Mouse (Mus musculus) A20 (cell line): ENCODE results near the gene Cd151.

Experiments
- DNase-seq: peaks from one replicate; pipeline ENCODE4 v3.0.0-alpha.2; 2011; ENCODE audit warnings: low read depth, low spot score

Gene Cd151

DNA sequence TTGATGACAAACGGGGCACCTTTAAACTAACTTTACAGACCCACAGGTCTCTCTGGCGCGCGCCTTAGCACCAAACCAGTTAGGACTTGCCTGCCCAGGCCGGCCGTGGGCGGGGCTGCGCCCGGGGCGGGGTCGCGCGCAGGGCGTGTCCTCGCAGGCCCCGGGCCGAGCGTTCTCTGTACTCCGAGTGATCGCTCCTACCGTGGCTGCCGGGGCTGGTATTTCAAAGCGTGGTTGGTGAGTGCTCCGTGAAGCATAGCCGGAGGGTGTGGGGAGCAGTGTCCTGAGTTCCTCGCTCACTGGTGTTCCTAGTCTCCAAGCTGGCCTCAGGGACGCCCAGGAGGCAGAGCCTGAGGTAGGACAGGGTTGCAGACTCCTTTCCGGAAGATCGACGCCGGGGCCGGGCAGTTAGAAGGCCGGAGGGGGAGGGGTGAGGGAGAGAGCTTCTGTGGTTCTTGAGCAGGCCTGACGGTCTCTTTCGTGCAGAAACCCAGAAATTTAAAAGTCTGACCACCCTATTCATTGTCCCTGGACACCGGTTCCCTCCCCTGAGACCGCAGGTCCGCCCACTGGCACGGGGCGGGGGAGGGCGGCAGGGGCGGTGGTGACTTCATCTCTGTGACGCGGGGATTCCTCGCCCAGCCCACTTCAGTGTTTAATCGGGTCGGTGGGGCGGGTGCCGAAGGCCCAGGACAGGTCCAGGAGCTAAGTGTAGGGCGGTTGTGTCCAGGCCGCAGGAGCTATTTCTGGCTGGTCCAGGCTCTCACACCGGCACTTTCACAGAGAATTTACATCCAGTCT is at the start of gene Cd151:
Cd151 (plus strand) TSS at position 163 of the 801 bp plus-strand sequence.
- DNase-seq = peak; percentile 92

DNA sequence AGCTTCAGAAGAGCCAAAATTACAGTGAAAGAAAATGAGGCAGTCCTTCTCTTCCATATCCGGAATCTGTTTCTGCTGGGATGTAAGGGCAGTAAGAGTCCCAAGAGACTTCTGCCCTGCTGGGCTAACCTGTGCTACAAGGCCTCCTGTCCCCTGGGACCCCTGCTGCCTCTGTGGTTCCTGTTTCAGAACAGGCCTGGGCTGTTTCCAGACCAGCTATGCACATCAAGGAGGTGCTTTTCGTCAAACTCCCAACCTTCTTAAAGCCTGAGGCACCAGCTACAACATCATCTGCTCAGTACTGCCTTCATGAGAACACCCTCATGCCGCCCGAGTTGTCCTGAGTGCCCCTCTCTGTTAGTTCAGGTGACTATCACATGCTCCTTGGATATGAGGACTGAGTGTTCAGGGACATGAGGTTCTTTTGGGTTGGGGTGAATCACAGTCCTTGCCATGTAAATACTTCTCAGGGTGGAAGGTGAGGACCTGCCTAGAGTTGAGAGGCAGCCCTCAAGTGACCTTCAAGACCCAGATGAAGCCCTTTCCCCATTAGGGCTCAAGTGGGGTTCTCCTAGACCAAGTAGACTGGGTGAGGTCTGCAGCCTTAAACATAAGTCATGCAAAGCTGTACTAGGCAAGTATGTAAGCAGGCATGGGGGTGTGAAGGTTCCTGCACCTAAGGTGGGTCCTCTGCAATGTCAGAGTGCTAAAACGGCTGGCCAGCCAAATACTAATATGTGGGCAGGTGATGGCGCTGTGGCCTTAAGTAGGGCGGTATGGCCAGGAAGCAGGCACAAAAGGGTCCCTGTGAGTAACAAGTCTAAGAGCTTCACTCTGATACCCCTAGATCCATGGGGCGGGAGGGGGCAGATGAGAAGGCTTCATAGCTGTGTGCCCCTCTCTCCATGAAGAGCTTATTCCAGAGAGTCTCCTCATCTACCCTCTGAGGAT is 49.2 kb upstream of the Cd151 start:
- peak; percentile 49 for DNase-seq

DNA sequence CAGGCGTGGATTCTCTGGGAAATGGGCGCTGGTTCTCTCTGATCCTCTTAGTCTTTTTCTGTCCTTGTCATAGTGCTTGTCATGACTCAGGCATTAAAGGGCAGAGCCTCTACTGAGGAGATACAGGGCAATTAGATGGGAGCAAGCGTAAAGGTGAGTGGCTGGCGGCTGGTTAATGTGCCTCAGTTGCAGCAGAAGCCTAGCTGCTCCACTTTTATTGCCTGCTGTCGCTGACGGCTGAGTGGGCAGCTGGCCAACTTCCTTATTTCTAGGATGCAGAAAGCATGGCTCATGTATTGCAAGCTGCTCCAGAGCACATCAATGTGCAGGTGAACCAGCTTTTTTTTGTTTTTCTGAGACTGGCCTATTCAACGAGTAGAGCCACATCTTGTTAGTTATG is 48.2 kb upstream of the Cd151 start:
- peak; percentile 45 for DNase-seq

DNA sequence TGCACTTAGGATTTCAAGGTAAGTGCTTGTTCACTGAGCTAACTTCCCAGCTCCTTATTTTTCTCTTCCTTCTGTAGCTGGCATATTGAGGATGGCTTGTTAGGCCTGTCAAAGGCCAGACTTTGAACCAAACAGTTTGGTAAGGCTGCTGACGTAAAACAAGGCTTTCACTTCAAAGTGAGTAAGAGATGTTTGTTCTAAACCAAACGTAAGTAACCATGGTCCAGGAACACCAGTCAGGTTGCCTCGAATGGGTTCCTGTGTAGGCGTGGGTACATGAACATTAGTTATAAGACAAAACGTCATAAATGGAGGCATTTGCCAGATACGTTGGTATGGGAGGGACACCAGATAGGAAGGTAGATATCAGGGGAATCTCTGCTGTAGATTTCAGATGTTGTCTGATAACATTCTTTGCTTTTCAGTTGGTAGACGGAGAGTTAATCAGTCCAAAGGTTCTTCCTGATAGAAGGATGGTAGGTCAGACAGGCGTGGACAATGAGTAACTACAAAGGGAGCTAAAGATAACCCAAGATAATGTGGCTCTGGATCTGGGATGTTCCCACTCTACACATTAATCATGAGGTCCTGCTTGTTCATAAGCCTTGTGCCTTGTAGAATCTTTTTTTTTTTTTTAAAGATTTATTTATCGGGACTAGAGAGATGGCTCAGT is 47.0 kb upstream of the Cd151 start:
- no peak for DNase-seq

DNA sequence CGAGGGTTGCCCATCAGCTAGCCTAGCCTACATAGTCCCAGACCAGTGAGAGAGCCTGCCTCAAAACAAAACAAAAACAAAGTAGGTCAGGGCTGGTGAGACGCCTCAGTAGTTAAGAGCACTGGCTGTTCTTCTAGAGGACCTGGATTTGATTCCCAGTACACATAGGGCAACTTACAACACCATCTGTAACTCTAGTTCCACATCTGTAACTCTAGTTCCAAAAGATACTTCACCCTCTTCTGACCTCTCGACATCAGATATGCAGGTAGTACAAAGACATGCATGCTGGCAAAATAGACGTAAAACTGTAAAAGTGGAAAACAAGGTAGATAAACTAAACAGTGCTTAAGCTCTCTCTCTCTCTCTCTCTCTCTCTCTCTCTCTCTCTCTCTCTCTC is 43.4 kb upstream of the Cd151 start:
- no peak for DNase-seq

DNA sequence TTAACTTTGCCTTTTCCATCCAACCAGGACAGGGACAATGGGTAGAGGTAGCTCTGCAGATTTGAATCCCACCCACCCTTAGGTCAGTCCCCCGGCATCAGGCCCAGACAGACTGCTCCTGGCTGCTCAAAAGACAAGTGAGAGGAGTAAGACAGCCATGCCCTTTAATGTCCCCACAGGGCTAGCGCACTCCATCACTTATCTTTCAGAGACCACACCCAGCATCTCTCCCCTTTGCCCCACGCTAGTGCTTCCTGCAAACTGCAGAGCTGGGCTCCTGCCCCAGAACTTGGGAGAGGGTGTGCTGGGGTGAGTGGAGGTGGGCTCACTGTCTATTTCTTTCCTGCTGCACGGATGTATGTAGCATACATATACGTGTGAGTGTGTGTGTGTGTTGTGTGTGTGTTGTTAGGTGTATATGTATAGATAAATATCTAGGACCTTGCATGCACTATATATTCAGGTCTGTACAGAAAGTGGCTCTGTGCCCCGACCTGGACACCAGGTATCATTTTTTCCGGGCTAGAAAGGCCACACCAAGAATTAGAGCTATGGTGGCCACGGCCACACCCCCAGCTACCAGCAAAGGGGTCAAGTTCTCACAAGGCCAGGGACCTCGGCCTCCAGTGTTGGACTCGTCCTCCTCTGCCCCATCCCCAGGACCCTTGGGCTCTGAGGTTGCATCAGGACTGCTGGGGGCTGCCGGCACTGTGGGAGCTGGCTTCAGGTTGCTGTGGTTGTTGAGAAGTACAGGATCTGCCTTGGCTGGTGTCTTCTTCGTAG is 40.1 kb upstream of the Cd151 start:
- no peak for DNase-seq

DNA sequence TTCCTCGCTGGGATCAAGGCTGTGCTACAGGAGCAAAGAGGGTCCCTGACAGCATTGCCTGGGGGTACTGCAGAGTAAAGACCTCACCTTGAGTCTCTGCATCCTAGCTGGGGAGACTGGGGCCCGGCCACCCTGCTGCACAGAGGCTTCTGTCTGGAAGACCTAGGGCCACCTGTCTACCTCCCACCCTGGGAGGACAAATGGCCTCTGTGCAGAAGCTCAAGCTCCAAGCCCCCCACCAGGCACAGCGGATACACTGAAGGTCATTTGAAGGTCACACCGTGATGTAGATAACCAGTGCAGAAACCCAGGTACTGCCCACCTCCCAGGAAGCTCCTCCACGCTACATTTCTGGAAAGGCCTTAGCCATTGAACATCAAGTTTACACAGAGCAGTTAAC is 38.5 kb upstream of the Cd151 start:
- no peak for DNase-seq

DNA sequence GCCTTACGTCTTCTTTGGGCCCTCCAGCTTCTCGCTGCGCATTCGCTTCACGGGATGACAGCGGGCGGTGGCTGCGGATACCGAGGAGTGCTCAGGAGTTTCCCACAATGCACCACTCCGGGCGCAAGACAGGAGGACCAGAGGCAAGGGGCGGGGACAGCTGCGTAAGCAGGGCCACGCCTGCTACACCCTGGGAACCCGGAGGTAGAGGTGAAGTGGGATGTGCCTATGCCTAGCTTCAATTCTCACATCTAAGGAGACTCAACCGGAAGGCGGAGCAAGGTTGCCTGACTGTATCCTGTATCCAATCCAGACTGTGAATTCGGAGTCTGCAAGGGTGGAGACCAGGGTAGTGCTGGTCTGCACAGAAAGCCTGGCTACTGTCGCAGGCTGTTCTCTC is 37.9 kb upstream of the Cd151 start, which contains the start of gene Cend1:
Cend1 (minus strand) TSS at position 182 of the 400 bp plus-strand sequence.
- DNase-seq = no peak

DNA sequence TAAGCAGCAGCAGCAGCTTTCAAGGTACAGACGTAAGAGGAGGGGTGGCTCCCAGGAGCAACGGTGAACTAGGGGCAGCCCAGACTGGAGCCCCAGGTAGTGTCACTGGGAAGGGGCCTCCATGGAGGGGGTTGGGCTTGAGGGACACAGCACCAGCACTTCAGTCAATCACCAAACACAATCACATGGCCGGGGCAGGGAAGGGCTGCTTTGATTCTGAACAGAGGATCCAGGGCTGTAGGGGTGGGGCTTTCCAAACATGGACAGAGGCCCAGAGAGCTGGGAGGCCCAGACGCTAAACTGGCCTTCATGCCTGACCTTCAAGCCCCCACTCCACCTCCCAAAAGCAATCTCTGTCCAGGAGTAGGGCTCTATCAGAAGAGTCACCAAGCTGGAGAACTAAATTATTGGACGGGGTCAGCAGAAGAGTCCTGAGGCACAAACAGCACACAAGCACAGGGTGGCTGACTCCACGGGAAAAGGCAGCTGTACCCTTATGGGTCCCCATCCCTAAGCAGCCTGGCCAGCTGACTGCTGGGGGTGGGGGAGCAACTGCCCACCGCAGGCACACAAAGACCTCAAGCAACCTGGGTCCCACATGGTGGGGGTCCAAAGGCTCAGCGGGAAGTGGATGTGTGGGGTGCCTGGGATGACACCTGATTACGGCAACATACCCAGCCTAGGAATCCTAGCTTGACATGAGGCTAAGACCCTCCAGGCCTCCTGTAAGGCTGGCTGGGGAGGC is 37.2 kb upstream of the Cd151 start:
- DNase-seq = no peak

DNA sequence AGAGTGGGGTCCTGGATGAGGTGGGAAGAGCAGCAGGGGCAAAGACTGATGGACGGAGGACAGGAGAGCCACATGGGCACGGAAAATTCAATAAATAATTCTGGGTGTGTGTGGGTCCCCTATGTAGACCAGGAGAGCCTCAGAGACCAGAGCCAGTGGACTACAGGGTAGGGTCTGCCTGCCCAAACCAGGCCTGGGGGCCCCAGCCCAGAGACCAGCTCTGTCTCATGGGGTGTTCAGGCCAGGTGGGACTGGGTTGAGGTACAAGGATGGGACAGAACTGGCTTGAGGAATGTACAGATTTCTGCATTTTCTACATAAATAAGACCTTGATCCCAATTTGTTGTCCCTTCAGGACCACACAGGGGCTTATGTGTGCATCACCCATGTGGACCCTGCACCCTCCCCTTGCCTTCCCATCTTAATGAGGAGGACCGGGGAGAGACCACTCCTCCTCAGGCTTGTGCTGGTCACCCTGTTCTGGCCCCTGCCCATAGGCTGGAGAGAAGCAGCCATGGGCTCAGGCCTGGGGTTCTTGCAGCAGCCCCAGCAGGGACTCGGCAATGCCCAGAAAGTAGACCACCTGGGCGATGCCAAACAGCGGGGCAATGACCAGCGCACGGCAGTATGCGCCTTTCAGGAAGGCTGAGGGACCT is 36.5 kb upstream of the Cd151 start:
- no peak for DNase-seq

DNA sequence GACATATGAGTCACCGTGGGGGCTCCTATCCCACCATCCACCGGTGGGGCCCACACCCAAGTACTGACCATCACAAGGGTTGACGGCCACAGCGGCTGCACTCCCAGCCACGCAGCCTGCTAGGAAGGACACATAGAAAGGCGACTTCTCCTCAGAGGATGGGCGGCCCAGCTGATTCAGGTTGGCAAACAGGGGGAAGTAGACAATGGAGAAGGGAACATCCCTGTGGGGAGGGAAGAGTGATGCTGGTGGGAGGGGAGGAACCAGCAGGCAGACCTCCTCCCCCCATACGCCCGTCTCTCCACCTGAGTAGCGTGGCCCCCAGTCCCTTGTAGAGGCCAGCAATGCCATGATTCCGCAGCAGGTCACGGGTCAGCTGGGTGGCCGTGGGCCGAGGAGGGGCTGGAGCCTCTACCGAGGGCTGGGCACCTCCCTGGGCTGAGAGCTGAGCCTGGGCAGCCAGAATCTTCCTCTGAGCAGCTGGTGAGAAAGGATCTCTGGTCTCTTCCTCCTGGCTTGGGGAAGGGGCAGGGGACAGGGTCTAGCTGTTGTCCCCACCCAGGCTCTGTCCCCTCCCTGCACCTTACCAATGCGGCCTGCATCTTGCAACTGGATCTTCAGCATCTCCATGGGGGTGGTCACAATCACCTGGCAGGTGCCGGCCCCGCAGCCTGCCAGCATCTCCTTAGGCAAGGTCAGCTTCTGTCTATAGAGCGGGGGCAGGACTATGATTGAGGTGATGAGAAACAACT is 35.6 kb upstream of the Cd151 start:
- DNase-seq = no peak

DNA sequence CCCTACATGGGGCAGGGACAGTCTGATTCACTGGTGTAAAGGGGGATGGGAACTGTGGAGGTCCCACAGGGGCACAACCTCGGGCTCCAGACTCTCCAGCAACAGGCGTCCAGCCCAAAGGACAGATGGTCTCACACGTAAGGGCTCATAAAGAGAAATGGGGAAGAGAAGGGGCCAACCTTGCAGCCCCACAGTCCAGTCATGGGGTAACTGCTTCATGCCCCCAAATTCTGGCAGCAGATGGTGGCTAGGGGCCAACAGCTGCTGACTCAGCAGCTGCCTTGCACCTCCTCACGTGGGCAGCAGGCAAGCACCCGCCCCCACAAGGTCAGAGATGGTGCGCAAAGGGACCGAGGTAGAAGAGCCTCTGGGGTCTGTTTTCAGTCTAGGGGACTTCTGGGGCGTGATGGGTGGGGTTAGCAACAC is 35.0 kb upstream of the Cd151 start:
- no peak for DNase-seq

DNA sequence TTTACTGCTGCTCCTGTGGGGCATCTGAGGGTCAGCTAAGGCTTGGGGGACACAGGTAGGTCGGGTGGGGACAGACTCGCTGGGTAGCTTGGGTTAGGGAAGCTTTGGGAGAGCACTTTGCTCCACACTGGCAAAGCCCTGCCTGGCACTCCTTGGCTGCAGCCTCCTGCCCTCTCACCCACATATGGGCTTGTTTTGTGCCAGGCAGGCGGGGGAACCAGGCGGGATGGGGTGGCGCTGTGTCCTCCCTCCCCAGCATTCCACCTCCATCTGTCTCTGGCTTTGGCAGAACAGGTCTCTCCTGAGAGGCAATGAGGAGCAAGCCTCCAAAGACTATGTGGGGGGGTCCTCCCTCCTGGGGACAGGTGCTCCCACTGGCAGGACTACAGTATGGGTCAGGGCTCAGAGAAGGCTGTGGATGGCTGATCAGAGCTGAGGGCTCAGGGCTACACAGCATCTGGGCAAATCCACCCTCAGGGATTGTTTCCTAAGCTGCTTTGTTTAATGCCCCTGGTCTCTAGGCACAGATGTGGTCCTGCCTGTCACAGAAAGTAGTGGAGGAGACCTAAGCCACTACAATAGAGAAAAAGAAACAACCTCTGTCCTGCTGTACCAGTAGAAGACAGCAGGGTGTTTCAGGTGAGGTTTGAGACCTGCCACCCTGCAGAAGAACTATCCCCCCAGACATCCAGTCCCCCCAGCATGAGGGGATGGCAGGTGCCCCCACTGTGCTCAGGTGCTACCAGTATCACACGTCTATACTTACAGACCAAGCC is 34.3 kb upstream of the Cd151 start:
- DNase-seq = no peak

DNA sequence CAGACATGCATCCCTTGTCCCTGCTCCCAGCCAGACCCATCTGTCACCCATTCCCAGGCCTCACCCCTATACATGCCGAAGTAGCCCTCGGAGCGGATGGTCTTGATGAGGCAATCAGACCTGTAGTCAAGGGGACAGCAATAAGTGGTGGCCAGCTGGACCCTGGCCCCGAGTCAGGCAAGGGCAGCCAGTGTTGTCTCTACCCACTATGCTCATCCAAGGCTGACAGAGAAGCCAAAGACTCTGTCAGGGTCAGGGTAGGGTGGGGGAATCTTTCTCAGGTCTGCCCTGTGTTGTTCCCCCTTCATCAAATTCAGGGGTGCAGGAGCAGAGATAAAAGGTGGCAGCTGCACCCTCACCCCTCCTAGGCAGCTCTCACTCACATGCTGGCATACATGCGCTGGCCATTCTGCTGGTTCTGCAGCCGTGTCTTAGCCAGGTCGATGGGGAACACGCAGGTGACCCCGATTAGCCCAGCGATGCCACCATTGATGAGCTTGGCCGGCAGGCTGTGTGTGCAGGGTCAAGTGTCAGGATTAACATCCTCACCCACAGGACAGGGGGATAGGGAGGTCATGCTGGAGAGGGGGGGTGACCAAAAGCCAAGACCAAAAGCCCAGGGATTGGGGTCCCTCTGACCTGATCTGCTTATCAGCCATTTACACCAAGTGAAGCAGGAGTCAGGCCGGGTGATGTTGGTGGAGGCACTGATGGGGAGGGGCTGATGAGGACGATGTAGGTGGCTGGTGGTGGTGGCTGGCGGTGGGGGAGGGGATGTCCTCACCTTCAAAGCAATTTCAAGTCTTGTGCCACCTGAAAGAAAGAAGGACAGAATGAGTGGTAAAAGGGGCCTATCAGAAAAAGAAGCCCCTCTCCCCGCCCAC is 33.4 kb upstream of the Cd151 start:
- no peak for DNase-seq

DNA sequence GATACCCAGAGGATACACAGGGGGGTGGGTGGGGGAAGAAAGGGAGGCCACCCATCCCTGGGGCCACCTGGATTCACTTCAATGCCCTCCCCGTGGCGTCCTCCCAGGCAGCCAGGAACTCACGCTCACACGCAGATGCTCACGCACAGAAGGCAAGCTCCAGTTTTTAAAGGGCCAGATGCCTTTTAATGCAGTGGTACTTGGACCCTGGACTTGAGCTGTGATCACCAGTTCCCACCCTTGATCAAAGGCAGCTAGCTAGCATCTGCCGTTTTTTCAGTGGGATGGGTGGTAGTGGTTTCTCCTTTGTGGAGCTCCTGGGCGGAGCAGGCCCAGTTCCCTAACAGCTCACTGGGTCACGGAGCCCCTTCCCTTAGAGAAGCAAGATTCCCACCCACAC is 32.7 kb upstream of the Cd151 start:
- DNase-seq = peak; percentile 62

DNA sequence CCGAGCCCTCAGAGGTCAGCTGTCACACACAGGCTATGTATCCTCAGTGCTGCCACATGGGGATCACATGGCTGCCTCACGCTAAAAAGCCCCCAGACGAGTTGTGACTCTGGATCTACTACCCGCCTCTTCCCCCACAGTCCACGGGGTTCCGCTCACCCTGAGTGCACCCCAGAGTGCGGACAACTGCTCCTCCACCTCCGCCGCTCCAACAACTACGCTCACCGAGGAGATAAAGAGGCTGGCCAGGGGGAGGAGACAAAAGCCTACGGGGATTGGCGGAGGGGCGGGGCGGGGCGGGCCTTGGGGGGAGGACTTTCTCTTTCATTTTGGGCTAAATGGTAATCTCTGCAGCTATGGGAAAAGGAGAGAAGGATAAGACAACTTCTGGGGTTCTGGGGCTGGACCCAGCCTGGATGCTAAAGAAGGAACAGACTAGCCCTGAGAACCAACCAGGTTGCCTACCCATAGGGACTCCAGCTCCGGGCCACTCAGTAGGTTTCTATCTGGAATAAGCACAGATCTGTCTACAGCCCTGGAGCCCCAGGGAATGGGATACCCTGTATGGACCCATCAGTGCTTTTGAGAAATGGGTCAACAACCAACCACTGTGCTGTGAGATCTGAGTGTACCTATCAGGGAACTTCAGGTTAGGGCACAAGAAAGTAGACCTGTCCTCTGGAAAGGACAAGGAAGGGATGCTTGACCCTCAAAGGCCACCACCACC is 31.9 kb upstream of the Cd151 start:
- peak; percentile 83 for DNase-seq
